Mouse (Mus musculus): ENCODE measurements around the gene Sspo.

GRCm38 (mm10) chr6:48424074-48424473 is 24.0 kb upstream of the Sspo start:
- TF ChIP-seq TAL1 (IDR thresholded peaks at IDR 0.05; ENCODE audit: low read length) (no peak), POLR2A (IDR thresholded peaks at IDR 0.05; ENCODE audit: control insufficient read depth in 1 of 2, insufficient read depth in 1 of 2, low read depth in 1 of 2, low read length in 2 of 2, poor library complexity in 1 of 2) (no peak), CTCF (IDR thresholded peaks at IDR 0.05 in 2 of 3, conservative IDR thresholded peaks at IDR 0.05 in 1 of 3; ENCODE audit: control insufficient read depth in 1 of 3, insufficient read depth in 1 of 3, low read depth in 2 of 3, low read length in 3 of 3, poor library complexity in 1 of 3, severe bottlenecking in 1 of 3) (peak; percentile 10 to 20 (median 12); a peak in 3 of 6 replicates), HCFC1 (IDR thresholded peaks at IDR 0.05; ENCODE audit: low read depth, low read length) (no peak), ETS1 (IDR thresholded peaks at IDR 0.05; ENCODE audit: low read depth, low read length) (no peak), TBP (IDR thresholded peaks at IDR 0.05; ENCODE audit: low read depth, low read length) (no peak), MAX (IDR thresholded peaks at IDR 0.05; ENCODE audit: low read length) (no peak), SMC3 (IDR thresholded peaks at IDR 0.05; ENCODE audit: low read depth, low read length) (no peak; the same call in 1 of the 2 replicates), TCF12 (IDR thresholded peaks at IDR 0.05; ENCODE audit: low read depth, low read length) (no peak), ZNF384 (IDR thresholded peaks at IDR 0.05; ENCODE audit: low read depth, low read length) (no peak), CHD2 (IDR thresholded peaks at IDR 0.05; ENCODE audit: low read length) (no peak)
